Mouse (Mus musculus) layer of hippocampus, adult 18-20 months (tissue): ENCODE measurements around the gene Qars. TPM values are rescaled to one million over a fixed set of nuclear protein-coding genes. Genes with fewer than 3 reads are reported as not detected.
A peak's percentile ranks its signal among the peaks of the same experiment; 100 is the strongest.

Experiments used
- DNase-seq, 2 experiments: peaks; one replicate each; pipeline ENCODE4 v3.0.0; 2022; ENCODE audit warnings: low spot score in 2 of 2
- total RNA-seq, 2 experiments: library from RNA; stranded (reverse); gene quantifications; 2 replicates each; pipeline ENCODE4 v1.2.3; 2021

The Qars gene
- total RNA-seq, 2 experiments from 2014 or later = 74.4 to 83.4 TPM

DNA sequence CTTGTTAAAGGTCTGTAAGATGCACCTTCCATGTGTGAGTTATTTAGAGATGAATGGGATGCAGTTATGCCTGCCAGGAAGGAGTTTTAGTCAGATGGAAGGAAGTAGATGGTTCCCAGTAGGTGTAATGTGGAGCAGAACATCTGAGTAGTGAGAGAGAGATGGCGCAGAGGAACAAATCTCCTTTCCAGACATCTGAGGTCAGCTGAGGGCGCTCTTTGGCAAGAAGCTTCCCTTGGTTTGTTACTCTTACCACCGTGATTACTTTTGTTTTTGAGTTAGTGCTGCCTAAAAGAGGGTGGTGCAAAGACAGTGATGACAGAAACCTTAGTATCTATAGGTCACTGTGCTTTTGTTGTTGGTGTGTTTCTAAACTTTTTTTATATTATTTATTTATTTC, 17.9 kb downstream of the Qars start:
- no peak for DNase-seq

DNA sequence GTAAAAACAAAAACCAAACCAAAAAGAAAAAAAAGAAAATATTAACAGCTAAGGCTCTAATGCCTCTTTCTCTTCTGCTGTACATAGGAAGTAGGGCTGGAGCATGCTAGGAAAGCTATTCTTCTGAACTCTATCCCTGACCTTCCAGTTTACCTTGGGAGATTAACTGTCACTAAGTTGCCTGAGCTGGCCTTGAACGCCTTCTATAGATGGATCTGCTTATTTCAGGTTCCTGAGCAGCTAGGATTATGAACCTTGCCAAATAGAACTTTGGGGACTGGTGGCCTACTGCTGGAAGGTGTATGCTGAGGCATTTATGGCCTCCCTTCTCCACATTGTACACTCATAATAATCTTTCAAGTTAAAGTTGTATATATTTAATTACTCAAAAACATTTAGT, 23.4 kb downstream of the Qars start:
- no peak for DNase-seq

DNA sequence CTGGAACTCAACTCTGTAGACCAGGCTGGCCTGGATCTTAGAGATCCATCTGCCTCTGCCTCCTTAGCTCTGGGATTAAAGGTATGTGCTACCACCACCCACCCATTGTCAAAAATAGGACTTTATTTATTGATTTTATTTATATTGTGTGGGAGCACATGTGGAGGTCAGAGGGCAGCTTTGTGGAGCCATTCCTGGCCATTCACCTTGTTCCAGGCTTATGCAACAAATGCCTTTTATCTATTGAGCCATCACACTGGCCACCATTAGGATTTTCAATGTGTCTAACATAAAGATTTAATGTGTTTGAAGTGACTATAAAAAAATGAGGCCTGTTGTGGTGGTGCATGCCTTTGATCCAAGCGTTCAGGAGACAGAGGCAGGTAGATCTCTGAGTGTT, 24.0 kb downstream of the Qars start:
- DNase-seq = no peak

DNA sequence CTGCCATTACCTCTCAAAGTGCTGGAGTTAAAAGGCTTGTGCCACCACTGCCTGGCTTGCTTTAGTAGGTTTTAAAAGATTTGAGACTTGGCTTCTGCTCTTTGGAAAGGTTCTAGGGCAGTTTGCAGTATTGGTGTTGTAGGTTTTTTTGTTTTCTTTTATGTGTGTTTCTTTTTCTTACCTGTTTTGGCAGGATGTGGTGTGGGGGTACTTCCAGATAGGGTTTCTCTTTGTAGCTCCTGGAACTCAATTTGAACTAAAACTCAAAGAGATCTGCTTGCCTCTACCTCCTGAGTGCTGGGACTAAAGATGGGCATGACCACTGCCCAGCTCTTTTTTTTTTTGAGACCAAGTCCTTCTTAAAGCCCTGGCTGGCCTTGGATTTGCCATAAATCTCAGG, 33.3 kb downstream of the Qars start:
- DNase-seq = no peak

DNA sequence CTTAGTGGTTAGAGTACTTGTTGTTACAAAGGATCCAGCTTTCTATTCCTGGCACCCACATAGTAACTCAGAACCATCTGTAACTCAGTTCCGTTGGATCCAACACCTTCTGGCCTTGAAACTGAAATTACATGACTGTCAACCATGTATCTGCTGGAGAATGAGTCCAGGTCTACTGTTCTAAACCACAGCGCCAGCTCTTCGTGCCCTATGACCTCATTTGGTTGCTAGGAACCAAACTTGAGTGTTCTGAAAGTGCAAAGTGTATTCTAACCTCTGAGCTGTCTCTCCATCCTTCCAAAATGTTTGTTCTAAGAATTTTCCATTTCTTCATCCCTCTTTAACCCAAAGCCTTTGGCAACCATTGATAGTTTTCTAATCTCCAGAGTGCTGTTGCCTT, 38.5 kb downstream of the Qars start:
- DNase-seq = no peak

DNA sequence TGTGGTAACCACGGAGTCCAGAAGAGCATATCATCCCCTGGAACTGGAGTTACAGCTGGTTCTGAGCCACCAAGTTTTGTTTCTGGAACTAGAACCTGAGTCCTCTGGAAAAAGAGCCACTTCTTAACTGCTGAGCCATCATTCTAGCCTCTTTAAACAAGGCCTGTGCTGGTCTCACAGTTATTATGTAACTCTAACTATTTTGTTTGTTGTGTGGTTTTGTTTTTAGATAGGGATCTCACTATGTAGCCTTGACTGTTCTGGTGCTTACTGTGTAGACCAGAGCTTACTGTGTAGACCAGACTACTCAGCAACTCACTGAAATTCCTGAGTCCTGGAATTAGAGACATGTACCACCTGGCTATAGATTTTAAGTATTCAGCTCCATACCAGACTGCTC, 39.4 kb downstream of the Qars start:
- DNase-seq = no peak

DNA sequence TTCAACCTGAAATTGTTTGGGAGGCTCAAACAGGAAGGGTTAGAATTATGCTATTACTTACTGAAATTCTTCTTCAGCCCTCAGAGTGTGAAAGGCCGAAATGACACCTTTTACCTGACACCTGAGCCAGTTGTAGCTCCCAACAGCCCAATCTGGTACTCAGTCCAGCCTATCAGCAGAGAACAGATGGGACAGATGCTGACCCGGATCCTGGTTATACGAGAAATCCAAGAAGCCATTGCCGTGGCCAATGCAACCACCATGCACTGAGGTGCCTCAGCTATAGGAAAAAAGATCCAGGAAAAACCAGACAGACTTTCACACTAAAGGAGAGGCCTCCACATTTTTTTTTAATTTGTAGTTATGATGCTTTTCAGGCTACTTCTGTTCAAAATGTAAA, 51.7 kb downstream of the Qars start:
- no peak for DNase-seq

DNA sequence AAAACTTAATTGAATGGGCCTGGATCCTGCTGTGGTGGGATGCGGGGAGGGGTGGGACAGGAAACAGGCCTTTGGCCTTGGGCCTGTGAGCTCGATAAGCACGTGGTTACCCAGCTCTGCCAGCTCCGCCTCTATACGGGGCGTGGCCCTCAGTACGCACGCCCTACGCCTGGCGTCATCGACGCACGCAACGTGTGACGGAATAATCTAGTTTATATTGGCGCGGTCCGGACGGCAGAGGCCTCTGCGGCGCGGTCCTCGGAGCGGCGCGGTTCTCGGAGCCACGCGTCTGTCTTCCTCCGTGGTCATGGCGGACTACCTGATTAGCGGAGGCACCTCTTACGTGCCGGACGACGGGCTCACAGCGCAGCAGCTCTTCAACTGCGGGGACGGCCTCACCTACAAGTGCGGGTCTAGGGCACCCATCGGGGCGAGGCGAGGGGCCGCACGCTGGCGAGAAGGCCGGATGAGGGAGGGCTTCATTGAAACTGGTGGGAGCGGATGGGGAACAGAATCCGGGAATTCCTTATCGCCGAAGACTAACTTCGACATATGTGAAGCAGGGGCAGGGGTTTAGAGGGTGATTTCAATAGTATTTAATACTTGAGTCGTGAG, 52.8 kb downstream of the Qars start, which contains the start of gene Impdh2:
Impdh2 (plus strand) TSS at position 60 of the 615 bp plus-strand sequence.
- DNase-seq = peak; percentile 91 to 96

DNA sequence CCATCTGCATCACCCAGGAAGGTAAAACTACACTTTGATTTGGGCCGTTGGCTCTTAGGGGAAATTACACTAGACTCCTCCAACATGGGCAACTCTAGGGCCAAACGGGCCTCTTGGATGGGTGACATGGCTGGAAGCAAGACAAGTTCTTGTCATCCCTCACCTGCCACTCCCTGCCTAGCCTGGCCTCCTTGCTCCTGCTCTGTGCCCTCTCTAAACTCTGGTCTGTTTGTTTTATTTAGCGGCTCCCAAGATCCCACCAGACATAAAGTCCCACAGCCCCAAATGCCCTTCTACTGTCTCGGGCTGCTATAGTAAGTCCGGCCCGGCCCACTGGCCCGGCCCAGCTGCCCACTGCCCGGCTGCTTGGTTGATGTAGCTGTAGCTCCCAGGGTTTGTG, 56.2 kb downstream of the Qars start:
- no peak for DNase-seq

DNA sequence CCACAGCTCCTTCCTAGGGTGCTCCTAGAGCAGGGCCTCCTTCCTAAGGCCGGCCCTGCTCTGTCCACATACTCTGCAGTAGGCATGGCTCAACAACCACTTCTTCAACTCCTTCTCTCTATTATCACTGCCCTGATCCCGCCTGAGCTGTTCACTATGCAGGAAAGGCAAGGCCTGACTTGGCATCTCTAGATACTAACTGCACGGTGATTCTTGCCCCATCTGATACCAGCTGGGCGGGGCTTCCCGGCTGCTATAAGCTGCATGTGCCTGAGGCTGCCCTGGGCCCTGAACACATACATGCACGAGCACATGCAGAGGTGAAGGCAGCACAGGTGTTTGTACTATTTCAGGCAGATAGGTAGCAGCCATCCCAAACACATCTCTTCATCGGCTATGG, 56.6 kb downstream of the Qars start:
- DNase-seq = no peak

Other genes with a start within 250 kb of the Qars start
- 10 to 100 TPM; 73.4 to 75.4 TPM for gene Dag1, start 243.7 kb upstream of the Qars start, total RNA-seq
- 100 to 1,000 TPM; 114 to 116 TPM for gene Nicn1, start 217.3 kb upstream of the Qars start, total RNA-seq
- 10 to 100 TPM; 30.2 to 33.0 TPM for gene Amt, start 210.9 kb upstream of the Qars start, total RNA-seq
- 100 to 1,000 TPM; 163 to 172 TPM for gene Rhoa, start 201.6 kb upstream of the Qars start, total RNA-seq
- gene Tcta, start 201.5 kb upstream of the Qars start, total RNA-seq = 10 to 100 TPM; 29.9 to 31.3 TPM
- 10 to 100 TPM; 58.5 to 70.8 TPM for gene Gpx1, start 168.8 kb upstream of the Qars start, total RNA-seq
- 100 to 1,000 TPM; 102 to 105 TPM for gene Usp4, start 159.9 kb upstream of the Qars start, total RNA-seq
- 1 to 10 TPM; 2.3 to 2.5 TPM for gene 1700102P08Rik, start 114.9 kb upstream of the Qars start, total RNA-seq
- not detected for gene Ccdc36, start 79.2 kb upstream of the Qars start, total RNA-seq
- not detected for gene BC048562, start 71.2 kb upstream of the Qars start, total RNA-seq
- gene Ccdc71, start 47.2 kb upstream of the Qars start, total RNA-seq = 10 to 100 TPM; 34.7 to 40.2 TPM
- gene Klhdc8b, start 46.1 kb upstream of the Qars start, total RNA-seq = 10 to 100 TPM; 18.8 to 19.6 TPM
- 10 to 100 TPM; 27.5 to 29.5 TPM for gene Lamb2, start 28.0 kb upstream of the Qars start, total RNA-seq
- 100 to 1,000 TPM; 145 to 154 TPM for gene Usp19, start 17.1 kb upstream of the Qars start, total RNA-seq
- gene Qrich1, start 9.1 kb downstream of the Qars start, total RNA-seq = 100 to 1,000 TPM; 143 to 150 TPM
- gene Impdh2, start 52.6 kb downstream of the Qars start, total RNA-seq = 10 to 100 TPM; 56.6 to 64.5 TPM
- gene Ndufaf3, start 59.7 kb downstream of the Qars start, total RNA-seq = 10 to 100 TPM; 73.5 to 75.0 TPM
- 100 to 1,000 TPM in 1 of 2 experiments, 10 to 100 TPM in 1; 95.0 to 105 TPM for gene Dalrd3, start 62.2 kb downstream of the Qars start, total RNA-seq
- 100 to 1,000 TPM; 112 to 123 TPM for gene Wdr6, start 71.0 kb downstream of the Qars start, total RNA-seq
- gene P4htm, start 90.0 kb downstream of the Qars start, total RNA-seq = 100 to 1,000 TPM; 101 to 102 TPM
- 10 to 100 TPM; 48.7 to 59.4 TPM for gene Arih2, start 141.7 kb downstream of the Qars start, total RNA-seq
- gene Slc25a20, start 154.4 kb downstream of the Qars start, total RNA-seq = 10 to 100 TPM; 14.4 to 16.7 TPM
- gene Prkar2a, start 181.6 kb downstream of the Qars start, total RNA-seq = 10 to 100 TPM; 44.8 to 49.0 TPM